Mouse (Mus musculus) liver, embryonic 11.5 days (tissue): ENCODE measurements around the gene Odf3. TPM values are rescaled to one million over a fixed set of nuclear protein-coding genes. Genes with fewer than 3 reads are reported as not detected.

Experiments used
- polyA plus RNA-seq: library from polyadenylated mRNA; unstranded; fragments of >200 nt; fragmentation: Nextera tagmentation; extraction: Ambion mirVana; gene quantifications from 2 replicates; pipeline ENCODE4 v1.2.1, GENCODE M21; 2014

Odf3 gene
- polyA plus RNA-seq, 1 experiment from 2014 or later: not detected

Other genes with a start within 250 kb of the Odf3 start
- not detected in 2 replicates for gene Olfr46, start 246.5 kb upstream of the Odf3 start, polyA plus RNA-seq
- gene Olfr61, start 218.8 kb upstream of the Odf3 start, polyA plus RNA-seq: not detected in 2 replicates
- not detected in 2 replicates for gene Olfr53, start 201.4 kb upstream of the Odf3 start, polyA plus RNA-seq
- not detected in 2 replicates for gene Olfr539, start 187.9 kb upstream of the Odf3 start, polyA plus RNA-seq
- gene Olfr45, start 165.9 kb upstream of the Odf3 start, polyA plus RNA-seq: not detected in 2 replicates
- gene Olfr541, start 150.5 kb upstream of the Odf3 start, polyA plus RNA-seq: not detected in 2 replicates
- not detected in 2 replicates for gene Cyp2e1, start 84.1 kb upstream of the Odf3 start, polyA plus RNA-seq
- 0.58 TPM in 1 of 2 replicates, not detected in the other for gene Syce1, start 60.0 kb upstream of the Odf3 start, polyA plus RNA-seq
- gene Zfp941, start 25.6 kb upstream of the Odf3 start, polyA plus RNA-seq: 0.63 and 0.96 TPM in 2 replicates
- gene Urah, start 12.8 kb upstream of the Odf3 start, polyA plus RNA-seq: 2.7 and 3.7 TPM in 2 replicates
- not detected in 2 replicates for gene Scgb1c1, start 2.3 kb upstream of the Odf3 start, polyA plus RNA-seq
- not detected in 2 replicates for gene Gm45785, start 8.5 kb downstream of the Odf3 start, polyA plus RNA-seq
- 44.3 and 45.4 TPM in 2 replicates for gene Ric8a, start 9.2 kb downstream of the Odf3 start, polyA plus RNA-seq
- gene Bet1l, start 9.8 kb downstream of the Odf3 start, polyA plus RNA-seq: 21.5 and 25.1 TPM in 2 replicates
- gene Psmd13, start 34.2 kb downstream of the Odf3 start, polyA plus RNA-seq: 162 and 183 TPM in 2 replicates
- gene Sirt3, start 34.5 kb downstream of the Odf3 start, polyA plus RNA-seq: 19.9 and 24.5 TPM in 2 replicates
- gene Cox8b, start 52.6 kb downstream of the Odf3 start, polyA plus RNA-seq: 0.97 TPM in 1 of 2 replicates, not detected in the other
- gene Nlrp6, start 73.1 kb downstream of the Odf3 start, polyA plus RNA-seq: 1.3 and 1.9 TPM in 2 replicates
- gene Pgghg, start 93.6 kb downstream of the Odf3 start, polyA plus RNA-seq: 13.1 and 13.2 TPM in 2 replicates
- gene Ifitm5, start 102.5 kb downstream of the Odf3 start, polyA plus RNA-seq: 0.58 and 0.60 TPM in 2 replicates
- gene Gm45717, start 108.1 kb downstream of the Odf3 start, polyA plus RNA-seq: not detected in 2 replicates
- 478 and 500 TPM in 2 replicates for gene Ifitm2, start 108.2 kb downstream of the Odf3 start, polyA plus RNA-seq
- 32.7 and 33.5 TPM in 2 replicates for gene Ifitm1, start 119.4 kb downstream of the Odf3 start, polyA plus RNA-seq
- gene Ifitm3, start 163.0 kb downstream of the Odf3 start, polyA plus RNA-seq: 45.0 and 47.5 TPM in 2 replicates
- gene Ifitm6, start 170.1 kb downstream of the Odf3 start, polyA plus RNA-seq: 0.90 and 0.97 TPM in 2 replicates
- gene Gm17387, start 181.3 kb downstream of the Odf3 start, polyA plus RNA-seq: not detected in 2 replicates
- 3.4 and 4.7 TPM in 2 replicates for gene B4galnt4, start 213.3 kb downstream of the Odf3 start, polyA plus RNA-seq
- gene Pkp3, start 230.4 kb downstream of the Odf3 start, polyA plus RNA-seq: 1.9 and 2.7 TPM in 2 replicates